In the genomic region with DNA sequence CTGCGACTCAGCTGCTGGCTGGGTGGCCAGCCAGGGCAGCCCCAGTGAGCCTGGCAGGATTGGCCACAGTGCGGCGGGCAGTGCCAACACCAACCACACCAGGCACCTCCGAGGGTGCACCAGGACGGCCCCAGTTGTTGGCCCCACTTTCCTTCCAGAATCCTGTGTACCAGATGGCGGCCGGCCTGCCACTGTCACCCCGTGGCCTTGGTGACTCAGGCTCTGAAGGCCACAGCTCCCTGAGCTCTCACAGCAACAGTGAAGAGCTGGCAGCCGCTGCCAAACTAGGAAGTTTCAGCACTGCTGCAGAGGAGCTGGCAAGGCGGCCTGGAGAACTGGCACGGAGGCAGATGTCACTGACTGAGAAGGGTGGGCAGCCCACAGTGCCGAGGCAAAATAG, we compare ENCODE assay signal across 13 mouse cellular contexts.
DNase-seq lines count a peak whose midpoint lies in the region; ATAC-seq and TF ChIP-seq lines count a peak whose summit lies in the region.
"Had no signal": no experiment of that assay in that cellular context is flagged by ENCODE, and none has a peak within 500 bp of the region (broad histone marks: within the 10 kb centered on the region; RNA-seq: fewer than 3 reads in every experiment).

No protein-coding gene starts in this region.

- H3K4me1 ChIP-seq in midbrain, postnatal 0 days (ENCODE audit: insufficient read depth, low read length) = no peaks in the 10 kb centered on the region
- peaks cover 2% of the 10 kb centered on the region; the same call in 1 of the 2 replicates for H3K4me1 ChIP-seq in midbrain, embryonic 13.5 days (replicated peaks)
- H3K4me1 ChIP-seq in neural tube, embryonic 15.5 days = peaks cover under 1% of the 10 kb centered on the region; the same call in 1 of the 2 replicates
- H3K4me1 ChIP-seq: limb, embryonic 10.5 days; neural tube, embryonic 12.5 days; stomach, embryonic 15.5 days had no signal

- H3K27me3 ChIP-seq in midbrain, postnatal 0 days (ENCODE audit: insufficient read depth, low read length) = no peaks in the 10 kb centered on the region
- H3K27me3 ChIP-seq in midbrain, embryonic 13.5 days = no peaks in the 10 kb centered on the region
- H3K27me3 ChIP-seq in neural tube, embryonic 15.5 days (replicated peaks) = no peaks in the 10 kb centered on the region
- H3K27me3 ChIP-seq: neural tube, embryonic 12.5 days; stomach, embryonic 15.5 days had no signal

- ATAC-seq in midbrain, postnatal 0 days (ENCODE audit: low FRiP score) = 0 out of 2 replicates have a peak, but pooled peaks have one; percentile 4
- ATAC-seq in midbrain, embryonic 13.5 days = no peak
- ATAC-seq in neural tube, embryonic 15.5 days (ENCODE audit: low FRiP score) = no peak

- peaks cover 83% of the 10 kb centered on the region for H3K36me3 ChIP-seq in midbrain, postnatal 0 days (ENCODE audit: insufficient read depth, low read length)
- H3K36me3 ChIP-seq in midbrain, embryonic 13.5 days = peaks cover 92% of the 10 kb centered on the region
- peaks cover 80% of the 10 kb centered on the region for H3K36me3 ChIP-seq in neural tube, embryonic 15.5 days

- 90% methylated on average over 11 of the region's 12 CpGs for WGBS in midbrain, postnatal 0 days
- 97% methylated on average over 12 of the region's 12 CpGs for WGBS in midbrain, embryonic 13.5 days
- WGBS in neural tube, embryonic 15.5 days = 93% methylated on average over 12 of the region's 12 CpGs

- H3K9me3 ChIP-seq in midbrain, postnatal 0 days (ENCODE audit: low read length) = no peaks in the 10 kb centered on the region
- H3K9me3 ChIP-seq in midbrain, embryonic 13.5 days = no peaks in the 10 kb centered on the region
- no peaks in the 10 kb centered on the region for H3K9me3 ChIP-seq in neural tube, embryonic 15.5 days (replicated peaks)
- H3K9me3 ChIP-seq: heart, embryonic 10.5 days; limb, embryonic 10.5 days; neural tube, embryonic 12.5 days; stomach, embryonic 15.5 days had no signal

- peak; percentile 77 for DNase-seq in midbrain, postnatal 0 days (ENCODE audit: low spot score)
- peak; percentile 93 to 95 for DNase-seq in adrenal gland, postnatal 36 days
- DNase-seq in cerebellum, postnatal 36 days = peak; percentile 53 to 64
- DNase-seq in right cerebral cortex, postnatal 14 days = peak; percentile 31
- DNase-seq in lung, postnatal 25 days (ENCODE audit: low spot score) = no peak
- no peak for DNase-seq in neural tube, embryonic 10.5 days (ENCODE audit: extremely low spot score, low spot score)
- DNase-seq: lung, postnatal 14 days had no signal

- no peak overlapping the region for H3K9ac ChIP-seq in midbrain, postnatal 0 days (replicated peaks; ENCODE audit: low read length, poor library complexity, severe bottlenecking)
- no peak overlapping the region for H3K9ac ChIP-seq in midbrain, embryonic 13.5 days (replicated peaks)
- no peak overlapping the region for H3K9ac ChIP-seq in neural tube, embryonic 15.5 days (replicated peaks)
- H3K9ac ChIP-seq: neural tube, embryonic 12.5 days; stomach, embryonic 15.5 days had no signal

- no peak overlapping the region for H3K4me2 ChIP-seq in midbrain, postnatal 0 days (ENCODE audit: low read depth, low read length, poor library complexity, severe bottlenecking)
- no peak overlapping the region for H3K4me2 ChIP-seq in midbrain, embryonic 13.5 days (replicated peaks)
- H3K4me2 ChIP-seq in neural tube, embryonic 15.5 days = no peak overlapping the region
- H3K4me2 ChIP-seq: neural tube, embryonic 12.5 days; stomach, embryonic 15.5 days had no signal

- no peak overlapping the region for H3K27ac ChIP-seq in midbrain, postnatal 0 days (ENCODE audit: low read depth, low read length)
- no peak overlapping the region for H3K27ac ChIP-seq in midbrain, embryonic 13.5 days
- no peak overlapping the region for H3K27ac ChIP-seq in neural tube, embryonic 15.5 days (replicated peaks)
- H3K27ac ChIP-seq: heart, embryonic 10.5 days; limb, embryonic 10.5 days; neural tube, embryonic 12.5 days; stomach, embryonic 15.5 days had no signal

- H3K4me3 ChIP-seq in midbrain, postnatal 0 days (ENCODE audit: low read depth, low read length) = no peak overlapping the region
- no peak overlapping the region for H3K4me3 ChIP-seq in midbrain, embryonic 13.5 days (replicated peaks)
- H3K4me3 ChIP-seq in neural tube, embryonic 15.5 days (replicated peaks) = no peak overlapping the region
- H3K4me3 ChIP-seq: heart, embryonic 10.5 days; limb, embryonic 10.5 days; neural tube, embryonic 12.5 days; stomach, embryonic 15.5 days had no signal

- TF ChIP-seq CTCF in midbrain, postnatal 0 days (IDR thresholded peaks at IDR 0.05) = no peak

Comparison
In these comparisons a context has a peak if more than half of its experiments do, and no peak if none do; other contexts are left out.
1. DNase-seq: peak in midbrain, postnatal 0 days (single experiment), adrenal gland, postnatal 36 days (2 of 2), cerebellum, postnatal 36 days (2 of 2) and right cerebral cortex, postnatal 14 days (single experiment); none in lung, postnatal 25 days (single experiment) and neural tube, embryonic 10.5 days (single experiment).